Mouse (Mus musculus): ENCODE results near the gene Tbx15. TPM values are rescaled to one million over a fixed set of nuclear protein-coding genes. Genes with fewer than 3 reads are reported as not detected.
A peak's percentile ranks its signal among the peaks of the same experiment; 100 is the strongest.

Tbx15 gene
- 2.9 and 4.3 TPM in 2 replicates for total RNA-seq (2014; rRNA removed)
- 0.64 TPM in 2 replicates for polyA plus RNA-seq (2015; fragmentation: Nextera tagmentation; extraction: Ambion mirVana)

DNA sequence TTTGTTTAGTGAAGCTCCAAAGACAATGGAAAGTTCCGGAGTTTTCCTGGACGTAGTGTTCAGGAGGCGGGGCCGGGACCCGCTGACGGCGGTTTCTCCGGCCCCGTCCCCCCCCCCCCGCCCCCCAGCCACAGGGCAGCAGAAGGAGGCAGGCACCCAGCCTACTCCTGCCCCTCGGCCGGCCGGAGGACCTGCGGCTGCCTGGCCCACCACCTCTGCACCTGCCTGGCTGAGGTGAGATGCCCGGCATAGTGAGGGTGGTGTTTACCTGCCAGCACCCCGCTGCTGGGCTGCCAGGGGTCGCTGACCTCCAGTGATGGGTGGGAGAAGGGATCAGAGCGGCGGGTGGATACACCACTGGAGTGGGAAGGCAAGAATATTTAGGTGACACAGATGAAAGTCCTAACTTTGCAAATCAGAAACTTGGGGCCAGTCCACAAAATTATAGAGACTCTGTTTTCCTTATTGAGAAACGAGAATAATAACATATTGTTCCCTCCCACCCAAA, at the start of gene Tbx15:
Gene Tbx15, plus strand, starts transcription at position 169 of the 508 bp plus-strand sequence.
- H3K4me2 ChIP-seq (ENCODE audit: low read depth, low read length), result peak within 1 kb of the TSS; percentile 18; the same call in 1 of the 2 replicates
- H3K27ac ChIP-seq, result no peak within 1 kb of the TSS
- H3K27me3 ChIP-seq (ENCODE audit: insufficient read depth, low read length), result peaks cover 89% of the 10 kb centered on the region
- ATAC-seq (no peak), DNase-seq (ENCODE audit: low spot score) (no peak)
- TF ChIP-seq CTCF (IDR thresholded peaks at IDR 0.05; ENCODE audit: low read depth), result no peak
- H3K4me1 ChIP-seq (ENCODE audit: insufficient read depth, low read length), result no peaks in the 10 kb centered on the region
- no peak within 1 kb of the TSS for H3K4me3 ChIP-seq (ENCODE audit: low read length)
- no peak within 1 kb of the TSS for H3K9ac ChIP-seq (replicated peaks; ENCODE audit: low read length)
- no peaks in the 10 kb centered on the region for H3K9me3 ChIP-seq (ENCODE audit: low read length)
- WGBS, result under 1% methylated on average over 16 of the region's 20 CpGs
- no peaks in the 10 kb centered on the region for H3K36me3 ChIP-seq (ENCODE audit: insufficient read depth, low read length)

DNA sequence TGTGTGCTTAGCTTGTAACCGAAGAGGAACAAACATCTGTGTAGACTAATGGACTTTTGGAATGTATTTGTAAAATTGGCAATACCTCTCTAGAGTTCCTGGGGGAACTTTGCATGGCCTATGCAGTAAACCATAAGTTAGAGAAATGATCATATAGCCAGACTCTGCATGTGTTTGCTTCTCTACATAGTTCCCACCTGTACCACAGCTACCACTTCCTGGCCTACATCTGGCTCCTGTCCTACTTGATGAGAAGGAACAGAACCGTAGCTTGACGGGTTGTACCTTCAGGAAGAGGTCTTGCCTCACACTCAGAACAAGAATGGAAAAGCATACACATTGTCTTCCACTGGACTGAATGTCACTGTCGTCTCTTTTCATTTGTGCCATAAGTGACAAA, 46.6 kb upstream of the Tbx15 start:
- Histone ChIP-seq H3K9me3 (ENCODE audit: low read length) (no peaks in the 10 kb centered on the region), H3K27me3 (ENCODE audit: insufficient read depth, low read length) (no peaks in the 10 kb centered on the region), H3K4me3 (ENCODE audit: low read length) (no peak overlapping the region), H3K4me2 (ENCODE audit: low read depth, low read length) (no peak overlapping the region), H3K27ac (no peak overlapping the region), H3K4me1 (ENCODE audit: insufficient read depth, low read length) (no peaks in the 10 kb centered on the region), H3K36me3 (ENCODE audit: insufficient read depth, low read length) (no peaks in the 10 kb centered on the region), H3K9ac (replicated peaks; ENCODE audit: low read length) (no peak overlapping the region)
- no peak for TF ChIP-seq CTCF (IDR thresholded peaks at IDR 0.05; ENCODE audit: low read depth)
- DNase-seq (ENCODE audit: low spot score), result no peak
- ATAC-seq, result no peak
- 71% methylated on average over 4 of the region's 4 CpGs for WGBS

- Histone ChIP-seq H3K9me3 (ENCODE audit: low read length) (no peaks in the 10 kb centered on the region), H3K4me1 (ENCODE audit: insufficient read depth, low read length) (no peaks in the 10 kb centered on the region), H3K4me3 (ENCODE audit: low read length) (no peak overlapping the region), H3K36me3 (ENCODE audit: insufficient read depth, low read length) (no peaks in the 10 kb centered on the region), H3K27ac (no peak overlapping the region), H3K9ac (replicated peaks; ENCODE audit: low read length) (no peak overlapping the region), H3K4me2 (ENCODE audit: low read depth, low read length) (no peak overlapping the region), H3K27me3 (ENCODE audit: insufficient read depth, low read length) (no peaks in the 10 kb centered on the region)
- no peak for TF ChIP-seq CTCF (IDR thresholded peaks at IDR 0.05; ENCODE audit: low read depth)
- ATAC-seq (no peak), DNase-seq (ENCODE audit: low spot score) (no peak)
Measured at GRCm38 (mm10) chr3:99203331-99203730, 36.9 kb upstream of the Tbx15 start.

DNA sequence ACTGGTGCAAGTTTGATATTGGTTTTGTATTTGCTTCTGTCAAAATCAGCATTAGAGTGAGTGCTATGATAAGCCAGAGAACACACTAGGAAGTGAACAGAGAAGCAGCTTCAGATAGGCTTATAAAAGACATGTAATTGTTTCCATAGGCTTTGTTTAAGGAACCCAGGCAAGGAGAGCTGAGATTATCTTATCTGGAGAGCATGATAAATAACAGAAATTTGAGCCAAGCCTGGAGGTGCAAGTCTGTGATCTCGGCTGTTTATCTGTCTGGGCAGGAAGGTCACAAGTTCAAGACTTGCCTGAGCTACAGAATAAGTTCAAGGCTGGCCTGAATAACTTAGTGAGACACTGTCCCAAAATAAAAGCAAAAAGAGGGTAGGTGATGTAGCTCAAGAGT, 31.8 kb upstream of the Tbx15 start:
- no peaks in the 10 kb centered on the region for H3K9me3 ChIP-seq (ENCODE audit: low read length)
- no peak overlapping the region for H3K4me3 ChIP-seq (ENCODE audit: low read length)
- no peak for TF ChIP-seq CTCF (IDR thresholded peaks at IDR 0.05; ENCODE audit: low read depth)
- H3K4me2 ChIP-seq (ENCODE audit: low read depth, low read length), result no peak overlapping the region
- no peaks in the 10 kb centered on the region for H3K27me3 ChIP-seq (ENCODE audit: insufficient read depth, low read length)
- 63% methylated on average over 1 of the region's 1 CpGs for WGBS
- no peak for DNase-seq (ENCODE audit: low spot score)
- no peaks in the 10 kb centered on the region for H3K36me3 ChIP-seq (ENCODE audit: insufficient read depth, low read length)
- H3K27ac ChIP-seq, result no peak overlapping the region
- no peak overlapping the region for H3K9ac ChIP-seq (replicated peaks; ENCODE audit: low read length)
- H3K4me1 ChIP-seq (ENCODE audit: insufficient read depth, low read length), result no peaks in the 10 kb centered on the region
- ATAC-seq, result no peak

DNA sequence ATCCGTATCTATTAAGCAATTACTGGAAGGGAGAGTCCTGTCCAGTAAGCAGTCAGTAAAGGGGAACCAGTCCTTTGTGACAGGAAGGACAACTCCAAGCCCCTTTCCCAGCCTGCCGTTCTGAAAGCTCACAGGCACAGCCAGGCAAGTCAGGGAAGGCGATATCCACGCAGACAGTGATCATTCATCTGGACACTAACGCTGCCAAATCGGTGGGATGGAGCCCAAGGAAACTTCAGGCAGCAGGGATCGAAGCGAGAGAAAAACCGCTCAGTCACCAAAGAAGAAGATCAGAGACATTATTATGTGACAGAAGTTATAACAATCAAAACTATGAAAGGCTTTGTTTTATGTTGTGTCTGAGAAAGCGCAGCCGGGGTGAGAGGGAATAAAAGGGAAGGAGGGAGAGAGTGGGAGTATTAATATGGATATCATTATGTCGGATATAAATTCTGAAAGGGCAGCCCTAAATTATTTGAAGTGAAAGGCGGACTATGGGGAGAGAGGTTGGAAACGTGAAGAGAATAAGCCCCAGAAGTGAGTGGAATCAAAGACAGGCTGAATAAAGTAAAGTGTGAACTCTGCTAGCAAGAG, 29.0 kb upstream of the Tbx15 start:
- ATAC-seq (no peak), DNase-seq (ENCODE audit: low spot score) (no peak)
- H3K27ac ChIP-seq, result no peak overlapping the region
- H3K27me3 ChIP-seq (ENCODE audit: insufficient read depth, low read length), result no peaks in the 10 kb centered on the region
- H3K9me3 ChIP-seq (ENCODE audit: low read length), result no peaks in the 10 kb centered on the region
- no peak overlapping the region for H3K4me3 ChIP-seq (ENCODE audit: low read length)
- no peaks in the 10 kb centered on the region for H3K4me1 ChIP-seq (ENCODE audit: insufficient read depth, low read length)
- WGBS, result 39% methylated on average over 14 of the region's 14 CpGs
- no peak overlapping the region for H3K4me2 ChIP-seq (ENCODE audit: low read depth, low read length)
- no peaks in the 10 kb centered on the region for H3K36me3 ChIP-seq (ENCODE audit: insufficient read depth, low read length)
- no peak for TF ChIP-seq CTCF (IDR thresholded peaks at IDR 0.05; ENCODE audit: low read depth)
- H3K9ac ChIP-seq (replicated peaks; ENCODE audit: low read length), result no peak overlapping the region

GRCm38 (mm10) chr3:99227807-99228206, 12.4 kb upstream of the Tbx15 start:
- Histone ChIP-seq H3K9me3 (ENCODE audit: low read length) (no peaks in the 10 kb centered on the region), H3K27ac (no peak overlapping the region), H3K9ac (replicated peaks; ENCODE audit: low read length) (no peak overlapping the region), H3K36me3 (ENCODE audit: insufficient read depth, low read length) (no peaks in the 10 kb centered on the region), H3K27me3 (ENCODE audit: insufficient read depth, low read length) (peaks cover 6% of the 10 kb centered on the region), H3K4me3 (ENCODE audit: low read length) (no peak overlapping the region), H3K4me1 (ENCODE audit: insufficient read depth, low read length) (no peaks in the 10 kb centered on the region), H3K4me2 (ENCODE audit: low read depth, low read length) (no peak overlapping the region)
- ATAC-seq (no peak), DNase-seq (ENCODE audit: low spot score) (no peak)
- 86% methylated on average over 2 of the region's 2 CpGs for WGBS
- TF ChIP-seq CTCF (IDR thresholded peaks at IDR 0.05; ENCODE audit: low read depth), result no peak

Measured in hindbrain, postnatal 0 days (tissue).